Mouse (Mus musculus): ENCODE data around the gene Klhdc8b.

Klhdc8b gene

GRCm38 (mm10) chr9:108461181-108461631, at the start of gene Klhdc8b:
TSS of gene Klhdc8b (minus strand) at chr9:108461581.
- ChIA-PET POLR2A (interaction anchor here in 3 of 4 experiments (0.6 to 6.2 kb wide), 18 partner anchors 8 to 293 kb away, joined by 3 to 40 read pairs (median 4); partner anchors contain the start of genes 1700102P08Rik (in 2 of the 3), Gpx1 (in 2 of the 3), Qars (in 2 of the 3) and Qrich1 (in 2 of the 3)), CTCF (interaction anchor here in 3 of 4 experiments (0.6 to 2.3 kb wide), 4 partner anchors 8 to 18 kb away, joined by 3 to 11 read pairs (median 8); no protein-coding TSS in a partner anchor)

- ChIA-PET POLR2A (interaction anchor here in 3 of 4 experiments (0.6 to 4.3 kb wide), 25 partner anchors 9 to 865 kb away, joined by 3 to 124 read pairs (median 8); partner anchors contain the start of genes Qrich1 (in 3 of the 3), Usp19 (in 3 of the 3), Ndufaf3 (in 2 of the 3) and 1700102P08Rik (in 1 of the 3)), CTCF (interaction anchor here in 1 of 4 experiments (0.6 kb wide), 1 partner anchor 35 kb away, joined by 3 read pairs; no protein-coding TSS in a partner anchor)
These were observed 47.4 kb upstream of the Klhdc8b start for GRCm38 (mm10) chr9:108508776-108509175.

- CTCF ChIA-PET: interaction anchor here (0.6 to 1.2 kb wide), 6 partner anchors 9 to 305 kb away, joined by 3 to 6 read pairs (median 4); partner anchors contain the start of gene Qrich1 (in 2 of the 4)
- POLR2A ChIA-PET: interaction anchor here (0.6 to 4.3 kb wide), 65 partner anchors 9 to 414 kb away, joined by 3 to 124 read pairs (median 4); partner anchors contain the start of genes Qrich1 (in 4 of the 4), Usp19 (in 4 of the 4), Impdh2 (in 3 of the 4) and Amt (in 2 of the 4)
These were observed 46.4 kb upstream of the Klhdc8b start, which contains the start of gene Qars for GRCm38 (mm10) chr9:108507619-108508434. TSS of gene Qars (plus strand) at chr9:108507706.

- ChIA-PET POLR2A (interaction anchor here (0.6 to 4.3 kb wide), 26 partner anchors 8 to 169 kb away, joined by 3 to 124 read pairs (median 8); partner anchors contain the start of genes Qrich1 (in 4 of the 4), Usp19 (in 3 of the 4), Dalrd3 (in 2 of the 4) and Lamb2 (in 2 of the 4)), CTCF (interaction anchor here in 1 of 4 experiments (0.8 to 1.2 kb wide), 2 partner anchors 10 to 136 kb away, joined by 3 to 6 read pairs; partner anchors contain the start of gene Qrich1)
These were observed 45.5 kb upstream of the Klhdc8b start for GRCm38 (mm10) chr9:108506901-108507300.

GRCm38 (mm10) chr9:108499943-108500342, 38.6 kb upstream of the Klhdc8b start:
- POLR2A ChIA-PET: interaction anchor here in 2 of 4 experiments (1.0 to 2.9 kb wide), 7 partner anchors 8 to 36 kb away, joined by 3 to 15 read pairs (median 4); partner anchors contain the start of genes Qrich1 (in 2 of the 2), Qars (in 1 of the 2) and Usp19 (in 1 of the 2)
- CTCF ChIA-PET: interaction anchor here in 1 of 4 experiments (1.0 kb wide), 1 partner anchor 9 kb away, joined by 3 read pairs; the partner anchor contains the start of gene Usp19

DNA sequence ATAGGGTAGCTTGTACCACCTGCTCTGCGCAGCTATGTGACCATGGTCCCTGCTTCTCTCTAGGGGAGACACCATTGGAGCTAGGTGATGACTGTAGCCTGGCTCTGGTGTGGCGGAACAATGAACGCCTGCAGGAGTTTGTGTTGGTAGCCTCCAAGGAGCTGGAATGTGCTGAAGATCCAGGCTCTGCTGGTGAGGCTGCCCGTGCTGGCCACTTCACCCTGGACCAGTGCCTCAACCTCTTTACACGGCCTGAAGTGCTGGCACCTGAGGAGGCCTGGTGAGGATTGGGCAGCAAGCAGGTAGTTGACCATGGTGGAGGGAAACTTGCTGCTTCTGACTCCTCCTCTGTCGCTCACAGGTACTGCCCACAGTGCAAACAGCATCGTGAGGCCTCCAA, 37.9 kb upstream of the Klhdc8b start:
- CTCF ChIA-PET: interaction anchor here in 2 of 4 experiments (0.5 to 1.0 kb wide), 2 partner anchors 8 to 137 kb away, joined by 3 to 5 read pairs; partner anchors contain the start of gene Usp19 (in 1 of the 2)
- POLR2A ChIA-PET: interaction anchor here in 2 of 4 experiments (1.0 to 2.9 kb wide), 8 partner anchors 8 to 193 kb away, joined by 3 to 15 read pairs (median 4); partner anchors contain the start of genes Qars (in 2 of the 2), Qrich1 (in 1 of the 2), Rhoa (in 1 of the 2) and Tcta (in 1 of the 2)

DNA sequence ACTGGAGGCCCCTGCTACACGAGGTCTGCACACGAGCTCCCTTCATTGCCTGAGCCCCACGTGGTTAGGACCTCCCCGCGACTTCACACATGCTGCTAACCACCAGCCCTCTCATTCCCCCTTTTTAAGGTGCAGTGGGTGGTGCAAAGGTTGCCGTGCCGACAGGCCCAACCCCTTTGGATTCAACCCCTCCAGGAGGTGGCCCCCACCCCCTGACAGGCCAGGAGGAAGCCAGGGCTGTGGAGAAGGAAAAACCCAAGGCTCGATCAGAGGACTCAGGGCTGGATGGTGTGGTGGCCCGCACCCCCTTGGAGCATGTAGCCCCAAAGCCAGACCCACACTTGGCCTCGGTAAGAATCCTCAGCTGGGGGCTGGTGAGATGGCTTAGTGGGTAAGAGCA, 33.5 kb upstream of the Klhdc8b start:
- POLR2A ChIA-PET: interaction anchor here (1.0 to 8.3 kb wide), 13 partner anchors 10 to 41 kb away, joined by 3 to 70 read pairs (median 7); partner anchors contain the start of genes Qars (in 3 of the 4), Qrich1 (in 3 of the 4) and Lamb2 (in 2 of the 4)
- CTCF ChIA-PET: no interaction called here

- POLR2A ChIA-PET: interaction anchor here (0.5 to 8.3 kb wide), 17 partner anchors 10 to 150 kb away, joined by 3 to 70 read pairs (median 5); partner anchors contain the start of genes Qars (in 3 of the 4), Qrich1 (in 3 of the 4), Impdh2 (in 2 of the 4) and Lamb2 (in 2 of the 4)
- CTCF ChIA-PET: interaction anchor here in 1 of 4 experiments (0.6 kb wide), 1 partner anchor 208 kb away, joined by 3 read pairs; no protein-coding TSS in a partner anchor
These were observed 32.9 kb upstream of the Klhdc8b start for GRCm38 (mm10) chr9:108494146-108494825.

- ChIA-PET POLR2A (interaction anchor here in 3 of 4 experiments (0.5 to 8.3 kb wide), 10 partner anchors 11 to 67 kb away, joined by 3 to 70 read pairs (median 6); partner anchors contain the start of genes Qrich1 (in 2 of the 3), Impdh2 (in 1 of the 3), Lamb2 (in 1 of the 3) and Qars (in 1 of the 3)), CTCF (interaction anchor here in 2 of 4 experiments (0.6 to 0.7 kb wide), 2 partner anchors 32 to 97 kb away, joined by 3 read pairs; no protein-coding TSS in a partner anchor)
These were observed 31.9 kb upstream of the Klhdc8b start for GRCm38 (mm10) chr9:108493246-108493645.

GRCm38 (mm10) chr9:108492043-108492750, 30.8 kb upstream of the Klhdc8b start:
- CTCF ChIA-PET: no interaction called here
- POLR2A ChIA-PET: interaction anchor here in 3 of 4 experiments (0.5 to 8.3 kb wide), 12 partner anchors 8 to 181 kb away, joined by 3 to 70 read pairs (median 5); partner anchors contain the start of genes Qars (in 2 of the 3), Qrich1 (in 2 of the 3) and Lamb2 (in 1 of the 3)

DNA sequence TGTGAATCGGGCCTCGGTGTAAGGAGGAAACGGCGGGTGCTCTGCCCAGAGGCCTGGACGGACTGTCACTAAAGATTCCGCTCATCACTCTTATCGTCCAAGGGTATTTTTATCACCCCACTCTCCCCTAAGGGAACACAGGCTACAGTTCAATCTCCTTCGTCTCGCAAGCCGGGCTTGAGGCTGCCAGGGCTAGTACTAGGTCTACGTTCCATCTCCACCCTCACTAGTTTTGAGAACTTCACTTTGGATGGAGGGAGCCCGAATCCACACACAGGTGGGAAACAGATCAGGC, 29.9 kb upstream of the Klhdc8b start:
- POLR2A ChIA-PET: interaction anchor here in 3 of 4 experiments (1.0 to 8.3 kb wide), 15 partner anchors 9 to 180 kb away, joined by 3 to 70 read pairs (median 9); partner anchors contain the start of genes Lamb2 (in 2 of the 3), Qars (in 2 of the 3), Qrich1 (in 2 of the 3) and Ndufaf3 (in 1 of the 3)
- CTCF ChIA-PET: interaction anchor here in 2 of 4 experiments (1.2 to 2.8 kb wide), 3 partner anchors 8 to 39 kb away, joined by 3 to 8 read pairs (median 3); no protein-coding TSS in a partner anchor

GRCm38 (mm10) chr9:108490559-108491285, 29.3 kb upstream of the Klhdc8b start, which contains the start of gene Usp19:
TSS of gene Usp19 (plus strand) at chr9:108490602.
- ChIA-PET POLR2A (interaction anchor here (0.6 to 8.3 kb wide), 70 partner anchors 9 to 501 kb away, joined by 3 to 70 read pairs (median 5); partner anchors contain the start of genes Lamb2 (in 4 of the 4), Qars (in 4 of the 4), Qrich1 (in 4 of the 4) and Dalrd3 (in 3 of the 4)), CTCF (interaction anchor here in 3 of 4 experiments (0.6 to 2.8 kb wide), 11 partner anchors 9 to 363 kb away, joined by 3 to 9 read pairs (median 3); partner anchors contain the start of genes 1700102P08Rik (in 1 of the 3), Ndufaf3 (in 1 of the 3) and Wdr6 (in 1 of the 3))

GRCm38 (mm10) chr9:108489702-108490558, 28.5 kb upstream of the Klhdc8b start:
- ChIA-PET POLR2A (interaction anchor here (0.7 to 8.3 kb wide), 70 partner anchors 9 to 502 kb away, joined by 3 to 70 read pairs (median 5); partner anchors contain the start of genes Lamb2 (in 4 of the 4), Qars (in 4 of the 4), Qrich1 (in 4 of the 4) and Dalrd3 (in 3 of the 4)), CTCF (interaction anchor here (0.6 to 2.8 kb wide), 11 partner anchors 20 to 364 kb away, joined by 3 to 12 read pairs (median 3); partner anchors contain the start of genes 1700102P08Rik (in 1 of the 4), Ndufaf3 (in 1 of the 4) and Wdr6 (in 1 of the 4))

DNA sequence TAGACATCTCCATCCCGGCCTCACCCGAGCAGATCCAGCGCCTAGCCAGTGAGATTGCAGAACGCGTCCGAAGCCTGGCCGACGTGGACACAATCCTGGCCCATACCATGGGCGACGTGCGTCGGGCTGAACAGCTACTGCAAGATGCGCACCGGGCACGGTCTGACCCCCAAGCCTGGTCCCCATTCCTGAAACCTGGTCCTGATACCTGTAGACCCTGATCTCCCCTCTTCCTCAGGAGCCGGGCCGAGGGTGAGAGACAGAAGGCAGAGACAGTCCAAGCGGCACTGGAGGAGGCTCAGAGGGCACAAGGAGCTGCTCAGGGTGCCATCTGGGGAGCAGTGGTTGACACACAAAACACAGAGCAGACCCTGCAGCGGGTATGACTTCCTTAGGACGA, 27.8 kb upstream of the Klhdc8b start:
- CTCF ChIA-PET: interaction anchor here in 1 of 4 experiments (2.8 kb wide), 1 partner anchor 37 kb away, joined by 8 read pairs; no protein-coding TSS in a partner anchor
- POLR2A ChIA-PET: interaction anchor here in 2 of 4 experiments (0.8 to 8.3 kb wide), 12 partner anchors 9 to 71 kb away, joined by 3 to 70 read pairs (median 8); partner anchors contain the start of genes Lamb2 (in 2 of the 2), Qars (in 2 of the 2), Impdh2 (in 1 of the 2) and Qrich1 (in 1 of the 2)
